Mouse (Mus musculus): ENCODE measurements at regions not wholly inside any gene's neighbourhood (a gene's known extent, or its start where the extent isn't known, plus 50 kb on each side); places are given as distances from the start of the nearest gene placed in this dataset.

- no peaks in the 10 kb centered on the region for H3K4me1 ChIP-seq (ENCODE audit: control insufficient read depth in 2 of 2, insufficient read depth in 2 of 2, low read length in 2 of 2, poor library complexity in 1 of 2)
- no peak overlapping the region for H3K9ac ChIP-seq (ENCODE audit: insufficient read depth, low read depth, low read length, poor library complexity, severe bottlenecking)
- no peaks in the 10 kb centered on the region for H3K36me3 ChIP-seq (ENCODE audit: control insufficient read depth, insufficient read depth, low read length, poor library complexity, severe bottlenecking)
- in situ Hi-C loops (cut with MboI; ENCODE audit: low sequenced_read_pairs in 2 of 2, unreplicated experiment in 2 of 2), result no loop called here
- H3K9me3 ChIP-seq (ENCODE audit: control insufficient read depth, insufficient read depth, low read depth, low read length), result no peaks in the 10 kb centered on the region
- no peak for TF ChIP-seq MAFK (IDR thresholded peaks at IDR 0.05; ENCODE audit: insufficient read depth, low read depth, low read length)
- TF ChIP-seq ZC3H11A (IDR thresholded peaks at IDR 0.05; ENCODE audit: borderline replicate concordance, low read depth, low read length), result no peak
- no peak for TF ChIP-seq CHD2 (IDR thresholded peaks at IDR 0.05; ENCODE audit: low read depth, low read length)
- TF ChIP-seq HCFC1 (IDR thresholded peaks at IDR 0.05; ENCODE audit: borderline replicate concordance, insufficient read depth, low read length), result no peak
- no peak for TF ChIP-seq ZNF384 (IDR thresholded peaks at IDR 0.05; ENCODE audit: low read depth, low read length)
- no peak for DNase-seq (ENCODE audit: low read depth, low spot score)
- no peak overlapping the region for H3K27ac ChIP-seq (ENCODE audit: insufficient read depth, low read depth, low read length, poor library complexity, severe bottlenecking)
- H3K4me3 ChIP-seq (ENCODE audit: insufficient read depth in 1 of 2, low read depth in 1 of 2, low read length in 2 of 2, poor library complexity in 1 of 2, severe bottlenecking in 1 of 2), result no peak overlapping the region
Measured at GRCm38 (mm10) chr2:39299290-39299689, 73.0 kb upstream of the Ppp6c start.

GRCm38 (mm10) chr2:39295435-39295834 lies 69.2 kb upstream of the Ppp6c start:
- DNase-seq (ENCODE audit: low read depth, low spot score), result no peak
- H3K36me3 ChIP-seq (ENCODE audit: control insufficient read depth, insufficient read depth, low read length, poor library complexity, severe bottlenecking), result no peaks in the 10 kb centered on the region
- TF ChIP-seq CHD2 (IDR thresholded peaks at IDR 0.05; ENCODE audit: low read depth, low read length) (no peak), ZC3H11A (IDR thresholded peaks at IDR 0.05; ENCODE audit: borderline replicate concordance, low read depth, low read length) (no peak)
- H3K9ac ChIP-seq (ENCODE audit: insufficient read depth, low read depth, low read length, poor library complexity, severe bottlenecking), result no peak overlapping the region
- in situ Hi-C loops (cut with MboI; ENCODE audit: low sequenced_read_pairs in 2 of 2, unreplicated experiment in 2 of 2), result no loop called here
- no peaks in the 10 kb centered on the region for H3K9me3 ChIP-seq (ENCODE audit: control insufficient read depth, insufficient read depth, low read depth, low read length)
- no peaks in the 10 kb centered on the region for H3K4me1 ChIP-seq (ENCODE audit: control insufficient read depth in 2 of 2, insufficient read depth in 2 of 2, low read length in 2 of 2, poor library complexity in 1 of 2)
- H3K27ac ChIP-seq (ENCODE audit: insufficient read depth, low read depth, low read length, poor library complexity, severe bottlenecking), result no peak overlapping the region
- H3K4me3 ChIP-seq (ENCODE audit: insufficient read depth in 1 of 2, low read depth in 1 of 2, low read length in 2 of 2, poor library complexity in 1 of 2, severe bottlenecking in 1 of 2), result no peak overlapping the region

GRCm38 (mm10) chr2:39278218-39278617 lies 52.0 kb upstream of the Ppp6c start:
- Histone ChIP-seq H3K27ac (ENCODE audit: insufficient read depth, low read depth, low read length, poor library complexity, severe bottlenecking) (no peak overlapping the region), H3K36me3 (ENCODE audit: control insufficient read depth, insufficient read depth, low read length, poor library complexity, severe bottlenecking) (no peaks in the 10 kb centered on the region), H3K4me1 (ENCODE audit: control insufficient read depth in 2 of 2, insufficient read depth in 2 of 2, low read length in 2 of 2, poor library complexity in 1 of 2) (no peaks in the 10 kb centered on the region), H3K4me3 (ENCODE audit: insufficient read depth in 1 of 2, low read depth in 1 of 2, low read length in 2 of 2, poor library complexity in 1 of 2, severe bottlenecking in 1 of 2) (no peak overlapping the region), H3K9me3 (ENCODE audit: control insufficient read depth, insufficient read depth, low read depth, low read length) (no peaks in the 10 kb centered on the region), H3K9ac (ENCODE audit: insufficient read depth, low read depth, low read length, poor library complexity, severe bottlenecking) (no peak overlapping the region)
- TF ChIP-seq ZC3H11A (IDR thresholded peaks at IDR 0.05; ENCODE audit: borderline replicate concordance, low read depth, low read length) (no peak), CHD2 (IDR thresholded peaks at IDR 0.05; ENCODE audit: low read depth, low read length) (no peak), MAFK (IDR thresholded peaks at IDR 0.05; ENCODE audit: insufficient read depth, low read depth, low read length) (no peak), ZNF384 (IDR thresholded peaks at IDR 0.05; ENCODE audit: low read depth, low read length) (no peak), HCFC1 (IDR thresholded peaks at IDR 0.05; ENCODE audit: borderline replicate concordance, insufficient read depth, low read length) (no peak)
- DNase-seq (ENCODE audit: low read depth, low spot score), result no peak
- in situ Hi-C loops (cut with MboI; ENCODE audit: low sequenced_read_pairs in 2 of 2, unreplicated experiment in 2 of 2), result loop anchor here in 1 of 2 experiments (10.0 kb wide), 1 partner anchor 97 kb away; no protein-coding TSS in a partner anchor

Measured in ES-E14 (cell line).